Mouse (Mus musculus) kidney, embryonic 14.5 days (tissue): Measurements from ENCODE around the gene Chrnb4. TPM values are rescaled to one million over a fixed set of nuclear protein-coding genes. Genes with fewer than 3 reads are reported as not detected.

Experiments
- ATAC-seq: fragments of 200-750 bp; cut with Nextera tagmentation; 2 replicates; pipeline ENCODE4 v1.8.0; 2017; ENCODE audit warnings: moderate number of reproducible peaks, mild to moderate bottlenecking, moderate TSS enrichment, moderate library complexity; ENCODE audit not compliant: low FRiP score, low TSS enrichment
- H3K27ac ChIP-seq: fragments of 300-500 bp; sonication (generic); 2 replicates; pipeline ENCODE4 v1.5.1; 2014; ENCODE audit warnings: low read depth, mild to moderate bottlenecking, low read length, moderate library complexity, mixed read lengths
- H3K27me3 ChIP-seq: fragments of 300-500 bp; sonication (generic); 2 replicates; pipeline ENCODE4 v1.6.1; 2014; ENCODE audit warnings: mild to moderate bottlenecking, low read length; ENCODE audit not compliant: control insufficient read depth, insufficient read depth
- H3K36me3 ChIP-seq: fragments of 300-500 bp; sonication (generic); 2 replicates; pipeline ENCODE4 v1.6.1; 2014; ENCODE audit warnings: low read length, mixed read lengths; ENCODE audit not compliant: control insufficient read depth, insufficient read depth
- H3K4me1 ChIP-seq: fragments of 300-500 bp; sonication (generic); 2 replicates; pipeline ENCODE4 v1.6.1; 2014; ENCODE audit warnings: low read length, mixed read lengths; ENCODE audit not compliant: control insufficient read depth, insufficient read depth
- H3K4me2 ChIP-seq: fragments of 300-500 bp; sonication (generic); replicated peaks from 2 replicates; pipeline ENCODE4 v1.6.1; 2014; ENCODE audit warnings: low read depth, mild to moderate bottlenecking, low read length
- H3K4me3 ChIP-seq: fragments of 300-500 bp; sonication (generic); 2 replicates; pipeline ENCODE4 v1.5.1; 2014; ENCODE audit warnings: mild to moderate bottlenecking, low read length
- H3K9ac ChIP-seq: fragments of 300-500 bp; sonication (generic); 2 replicates; pipeline ENCODE4 v1.6.1; 2014; ENCODE audit warnings: low read depth, mild to moderate bottlenecking, low read length, moderate library complexity
- H3K9me3 ChIP-seq: fragments of 300-500 bp; sonication (generic); 2 replicates; pipeline ENCODE4 v1.6.1; 2016; ENCODE audit warnings: low read length; ENCODE audit not compliant: control insufficient read depth
- WGBS: fragments of 180-500 bp; shearing (Covaris S2); extraction: QIAGEN DNeasy Blood & Tissue Kit; methylation state at CpG from one replicate; pipeline ENCODE4 v1.1.7; 2014; 5-methylcytosine and 5-hydroxymethylcytosine counted together
- polyA plus RNA-seq: library from polyadenylated mRNA; unstranded; fragments of >200 nt; fragmentation: Nextera tagmentation; extraction: Ambion mirVana; gene quantifications from 2 replicates; pipeline ENCODE4 v1.2.1, GENCODE M21; 2014

Chrnb4 gene
- polyA plus RNA-seq, 1 experiment from 2014 or later: 1.6 TPM

DNA sequence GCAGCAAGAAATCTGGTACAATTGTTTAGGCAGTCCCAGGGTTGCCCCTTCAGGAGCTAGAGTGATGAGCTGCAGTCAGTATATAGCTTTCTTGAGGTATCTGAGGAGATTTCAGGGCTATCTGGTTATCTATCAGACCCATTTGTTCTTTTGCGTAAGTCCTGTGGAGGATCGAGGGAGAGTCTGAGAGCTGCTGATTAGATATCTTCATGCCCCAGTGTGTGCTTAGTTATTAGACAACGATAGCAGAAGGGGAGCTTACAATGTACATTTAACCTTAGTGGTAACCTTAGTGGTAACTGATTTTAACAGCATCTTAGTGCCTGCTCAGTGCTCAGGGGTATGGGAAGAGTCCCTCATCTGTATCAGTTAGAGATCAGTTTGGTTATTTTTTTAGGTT is 52.9 kb downstream of the Chrnb4 start:
- WGBS: 88% methylated on average over 3 of the region's 3 CpGs
- H3K4me2 ChIP-seq: no peak overlapping the region
- ATAC-seq: no peak
- H3K27me3 ChIP-seq: no peaks in the 10 kb centered on the region
- no peaks in the 10 kb centered on the region for H3K9me3 ChIP-seq
- no peaks in the 10 kb centered on the region for H3K4me1 ChIP-seq
- H3K9ac ChIP-seq: no peak overlapping the region
- H3K4me3 ChIP-seq: no peak overlapping the region
- no peak overlapping the region for H3K27ac ChIP-seq
- no peaks in the 10 kb centered on the region for H3K36me3 ChIP-seq

DNA sequence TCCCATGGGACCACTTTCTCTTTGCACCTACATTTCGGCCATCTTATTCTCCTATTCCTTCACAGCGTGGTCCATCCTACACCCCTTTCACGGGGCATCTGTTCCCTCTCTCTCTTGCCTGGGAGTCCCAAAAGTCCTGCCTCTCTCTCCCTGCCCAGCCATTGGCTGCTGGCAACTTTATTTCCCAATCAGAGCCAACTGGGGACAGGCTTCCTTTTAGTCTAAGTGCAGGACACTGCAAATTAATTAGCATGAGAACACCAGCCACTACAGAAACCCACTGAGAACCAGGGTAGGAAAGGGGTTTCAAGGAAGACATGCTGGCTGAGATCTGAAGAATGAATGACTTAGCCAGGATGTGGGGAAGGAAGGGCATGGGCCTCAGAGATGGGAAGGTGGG is 54.2 kb downstream of the Chrnb4 start:
- H3K9ac ChIP-seq: no peak overlapping the region
- WGBS: 54% methylated on average over 3 of the region's 3 CpGs
- H3K4me2 ChIP-seq: no peak overlapping the region
- H3K27ac ChIP-seq: no peak overlapping the region
- H3K36me3 ChIP-seq: no peaks in the 10 kb centered on the region
- no peak overlapping the region for H3K4me3 ChIP-seq
- H3K4me1 ChIP-seq: no peaks in the 10 kb centered on the region
- H3K9me3 ChIP-seq: no peaks in the 10 kb centered on the region
- H3K27me3 ChIP-seq: no peaks in the 10 kb centered on the region
- no peak for ATAC-seq

DNA sequence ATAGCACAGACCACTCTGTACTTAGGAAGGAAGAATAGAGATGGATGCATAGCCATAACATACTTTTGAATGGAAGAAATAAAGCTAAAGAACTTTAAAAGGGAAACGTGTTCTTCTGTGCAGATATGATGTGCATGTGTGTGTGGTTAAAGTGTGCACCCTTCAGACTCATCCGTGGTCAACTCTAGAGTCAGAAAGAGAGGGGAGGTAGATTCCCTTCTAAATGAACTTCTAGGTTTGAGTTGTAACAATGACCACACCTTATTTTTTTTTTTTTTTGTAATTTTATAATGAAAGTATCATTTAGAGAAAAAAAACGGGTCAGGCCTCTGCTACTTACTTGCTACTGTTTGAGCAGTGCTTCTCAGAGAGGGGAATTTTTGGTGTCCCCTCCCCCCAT is 58.2 kb downstream of the Chrnb4 start:
- Histone ChIP-seq H3K27me3 (no peaks in the 10 kb centered on the region), H3K36me3 (no peaks in the 10 kb centered on the region), H3K9me3 (no peaks in the 10 kb centered on the region), H3K9ac (no peak overlapping the region), H3K27ac (no peak overlapping the region), H3K4me3 (no peak overlapping the region), H3K4me2 (no peak overlapping the region), H3K4me1 (no peaks in the 10 kb centered on the region)
- WGBS: 80% methylated on average over 3 of the region's 3 CpGs
- no peak for ATAC-seq

DNA sequence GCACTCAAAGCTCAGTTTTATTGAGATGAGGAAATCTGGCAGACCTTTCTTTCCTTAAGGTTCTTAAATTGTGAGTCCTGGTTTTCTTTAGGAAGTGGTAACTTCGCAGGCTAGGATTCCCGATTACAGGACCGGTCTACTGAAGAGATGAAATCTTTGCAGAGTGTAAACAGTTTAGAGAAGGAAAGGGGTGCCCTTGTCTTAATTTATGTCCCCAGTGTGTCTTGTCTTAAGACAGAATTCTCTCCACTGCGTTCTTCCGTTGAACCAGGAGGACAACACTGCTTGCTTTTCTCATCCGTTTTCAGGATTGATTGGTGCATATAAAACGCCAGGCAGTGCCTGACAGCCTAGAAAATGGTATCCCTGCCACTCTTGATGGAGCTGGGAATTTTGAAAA is 66.2 kb downstream of the Chrnb4 start:
- Histone ChIP-seq H3K4me2 (peak overlapping the region; percentile 92), H3K27me3 (peaks cover 41% of the 10 kb centered on the region), H3K27ac (no peak overlapping the region), H3K4me3 (peak overlapping the region; percentile 56), H3K9ac (no peak overlapping the region), H3K36me3 (no peaks in the 10 kb centered on the region), H3K9me3 (no peaks in the 10 kb centered on the region), H3K4me1 (no peaks in the 10 kb centered on the region)
- ATAC-seq: no peak
- WGBS: 6% methylated on average over 7 of the region's 7 CpGs

DNA sequence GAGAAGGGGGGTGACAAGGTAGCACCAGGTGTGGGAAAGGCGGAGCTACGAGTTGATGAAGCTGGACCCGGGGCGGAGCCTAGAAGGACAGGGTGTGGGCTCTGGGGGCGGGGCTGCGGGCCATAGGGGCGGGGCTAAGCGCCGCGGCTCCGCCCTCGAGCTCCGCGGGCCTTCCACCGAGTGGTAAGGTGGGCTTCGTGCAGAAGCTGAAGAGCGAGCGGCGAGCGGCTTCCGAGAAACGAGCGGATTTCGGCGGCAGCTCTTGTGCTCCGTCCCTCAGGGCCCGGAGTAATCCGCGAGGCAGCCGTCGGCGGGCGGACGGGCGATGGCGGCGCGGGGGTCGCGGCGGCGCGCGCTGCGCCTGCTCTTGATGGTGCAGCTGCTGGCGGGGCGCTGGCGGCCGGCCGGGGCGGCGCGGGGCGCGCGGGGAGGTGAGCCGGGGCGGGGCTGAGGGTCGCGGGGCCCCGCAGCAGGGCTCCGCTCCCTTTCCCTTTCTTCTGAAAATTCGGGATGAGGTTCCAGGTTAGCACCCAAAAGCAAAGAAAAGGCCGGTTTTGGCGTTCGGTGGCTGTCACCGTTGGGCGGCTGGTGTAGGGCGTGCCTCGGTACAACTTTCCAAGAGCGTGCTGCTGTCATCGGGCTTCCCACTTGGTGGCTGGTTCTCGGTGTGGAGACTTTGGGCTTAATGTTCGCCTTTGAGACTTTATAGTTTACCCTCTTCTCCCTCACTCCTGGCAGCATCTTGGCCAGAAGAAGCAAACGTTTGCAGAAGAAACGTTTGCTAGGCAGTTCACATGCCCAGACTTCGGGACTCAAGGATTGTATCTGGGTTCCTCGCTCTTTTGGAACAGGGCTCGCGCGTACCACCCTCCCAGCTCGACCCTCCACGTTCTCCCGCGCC is 67.0 kb downstream of the Chrnb4 start:
- H3K9me3 ChIP-seq: no peaks in the 10 kb centered on the region
- H3K36me3 ChIP-seq: no peaks in the 10 kb centered on the region
- H3K27ac ChIP-seq: no peak overlapping the region
- no peaks in the 10 kb centered on the region for H3K4me1 ChIP-seq
- WGBS: 1% methylated on average over 76 of the region's 85 CpGs
- peaks cover 41% of the 10 kb centered on the region for H3K27me3 ChIP-seq
- ATAC-seq: peak; percentile 88
- peak overlapping the region; percentile 92 for H3K4me2 ChIP-seq
- peak overlapping the region; percentile 56 for H3K9ac ChIP-seq
- H3K4me3 ChIP-seq: peak overlapping the region; percentile 56

DNA sequence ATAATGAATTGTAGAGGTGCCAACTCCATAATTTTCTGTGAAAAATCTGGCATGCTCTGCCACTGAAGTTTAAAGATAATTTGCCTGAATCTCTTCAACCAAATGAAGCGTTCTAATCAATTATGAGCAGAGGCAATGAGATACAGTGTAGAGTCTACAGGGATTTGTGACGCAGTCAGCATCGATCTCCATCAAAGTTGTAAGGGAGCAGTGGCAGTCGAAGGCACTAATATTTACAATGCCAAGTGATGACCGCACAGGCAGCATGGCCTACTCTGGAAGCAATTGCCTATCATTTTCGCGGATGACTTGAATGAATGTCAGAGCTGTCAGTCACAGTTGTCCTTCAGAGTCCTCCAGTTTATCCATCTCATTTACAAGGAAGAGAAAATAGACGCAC is 67.9 kb downstream of the Chrnb4 start, which contains the start of gene Chrna5:
Gene Chrna5, plus strand, starts transcription at position 207 of the 400 bp plus-strand sequence.
- H3K4me1 ChIP-seq: no peaks in the 10 kb centered on the region
- H3K36me3 ChIP-seq: no peaks in the 10 kb centered on the region
- H3K4me3 ChIP-seq: peak within 1 kb of the TSS; percentile 56
- WGBS: 71% methylated on average over 8 of the region's 8 CpGs
- H3K4me2 ChIP-seq: peak within 1 kb of the TSS; percentile 92
- H3K9ac ChIP-seq: peak within 1 kb of the TSS; percentile 56
- no peaks in the 10 kb centered on the region for H3K9me3 ChIP-seq
- H3K27me3 ChIP-seq: peaks cover 41% of the 10 kb centered on the region
- no peak within 1 kb of the TSS for H3K27ac ChIP-seq
- ATAC-seq: no peak

Other genes with a start within 250 kb of the Chrnb4 start
- 26.7 and 49.9 TPM in 2 replicates for gene Ireb2, start 185.0 kb downstream of the Chrnb4 start, polyA plus RNA-seq
- 2.7 and 5.1 TPM in 2 replicates for gene Hykk, start 131.5 kb downstream of the Chrnb4 start, polyA plus RNA-seq
- gene Psma4, start 98.0 kb downstream of the Chrnb4 start, polyA plus RNA-seq: 336 and 387 TPM in 2 replicates
- gene AY074887, start 97.8 kb downstream of the Chrnb4 start, polyA plus RNA-seq: 0.80 and 1.4 TPM in 2 replicates
- 0.17 and 0.72 TPM in 2 replicates for gene Chrna5, start 67.9 kb downstream of the Chrnb4 start, polyA plus RNA-seq
- gene Chrna3, start 22.2 kb downstream of the Chrnb4 start, polyA plus RNA-seq: 0.14 and 0.15 TPM in 2 replicates
- gene Ube2q2, start 100.1 kb upstream of the Chrnb4 start, polyA plus RNA-seq: 37.6 and 40.8 TPM in 2 replicates
- gene Fbxo22, start 160.1 kb upstream of the Chrnb4 start, polyA plus RNA-seq: 57.5 and 75.3 TPM in 2 replicates